Mouse (Mus musculus) midbrain, embryonic 10.5 days (tissue): ENCODE measurements around the gene Tssk3. TPM values are rescaled to one million over a fixed set of nuclear protein-coding genes. Genes with fewer than 3 reads are reported as not detected.

Experiments
- DNase-seq: peaks from one replicate; pipeline ENCODE4 v3.0.0-alpha.2; 2017; ENCODE audit warnings: low spot score
- H3K27ac ChIP-seq: fragments of 300-500 bp; sonication (generic); replicated peaks from 2 replicates; pipeline ENCODE4 v1.5.1; 2016; ENCODE audit warnings: mild to moderate bottlenecking
- H3K27me3 ChIP-seq: fragments of 300-500 bp; sonication (generic); 2 replicates; pipeline ENCODE4 v1.6.1; 2016; ENCODE audit warnings: low read depth, mild to moderate bottlenecking; ENCODE audit not compliant: poor library complexity, severe bottlenecking
- H3K36me3 ChIP-seq: fragments of 300-500 bp; sonication (generic); 2 replicates; pipeline ENCODE4 v1.6.1; 2016; ENCODE audit warnings: mild to moderate bottlenecking, moderate library complexity
- H3K4me1 ChIP-seq: fragments of 300-500 bp; sonication (generic); 2 replicates; pipeline ENCODE4 v1.6.1; 2016
- H3K4me3 ChIP-seq: fragments of 300-500 bp; sonication (generic); 2 replicates; pipeline ENCODE4 v1.5.1; 2016; ENCODE audit warnings: mild to moderate bottlenecking, moderate library complexity
- H3K9me3 ChIP-seq: fragments of 300-500 bp; sonication (generic); replicated peaks from 2 replicates; pipeline ENCODE4 v1.6.1; 2016; ENCODE audit warnings: mild to moderate bottlenecking
- WGBS: fragments of 180-500 bp; shearing (Covaris S2); methylation state at CpG from one replicate; pipeline ENCODE4 v1.1.7; 2016; 5-methylcytosine and 5-hydroxymethylcytosine counted together
- polyA plus RNA-seq: library from polyadenylated mRNA; unstranded; fragments of >200 nt; fragmentation: Nextera tagmentation; extraction: Ambion mirVana; gene quantifications from 2 replicates; pipeline ENCODE4 v1.2.1, GENCODE M21; 2016

Tssk3 gene
- polyA plus RNA-seq, 1 experiment from 2014 or later: not detected

DNA sequence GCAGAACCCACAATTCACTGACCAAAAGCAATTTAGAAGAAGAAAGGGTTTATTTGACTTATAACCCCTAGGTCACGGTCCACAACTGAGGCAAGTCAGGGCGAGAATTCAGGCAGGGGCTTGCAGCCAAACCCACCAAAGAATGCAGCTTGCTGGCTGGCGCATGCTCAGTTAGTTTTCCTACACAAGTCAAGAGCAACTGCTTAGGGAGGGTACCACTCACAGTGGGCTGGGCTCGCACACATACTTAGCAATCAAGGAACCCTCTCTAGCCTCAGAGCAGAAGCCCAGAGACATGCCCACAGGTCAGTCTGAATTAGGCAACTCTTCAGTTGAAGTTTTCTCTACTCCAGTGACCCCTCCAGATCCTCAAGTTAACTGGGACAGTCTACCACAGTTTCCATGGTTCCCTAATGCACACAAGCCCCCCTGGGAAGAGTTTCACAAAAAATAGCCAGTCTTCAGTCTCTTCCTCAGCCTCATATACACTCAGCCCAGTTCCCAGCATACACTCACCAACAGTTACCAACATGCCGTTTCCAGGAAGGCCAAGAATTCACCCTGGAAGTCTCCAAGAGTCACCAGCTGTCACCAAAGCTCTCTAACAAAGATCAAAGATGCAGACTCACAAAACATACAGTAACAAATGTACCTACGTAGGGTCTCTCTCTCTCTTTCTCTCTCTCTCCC is 20.0 kb upstream of the Tssk3 start:
- peaks cover 17% of the 10 kb centered on the region for H3K36me3 ChIP-seq
- 41% methylated on average over 6 of the region's 6 CpGs for WGBS
- H3K27ac ChIP-seq: peak overlapping the region; percentile 100
- H3K9me3 ChIP-seq: no peaks in the 10 kb centered on the region
- H3K4me1 ChIP-seq: peaks cover 60% of the 10 kb centered on the region
- DNase-seq: peak; percentile 30
- peak overlapping the region; percentile 30 for H3K4me3 ChIP-seq
- H3K27me3 ChIP-seq: no peaks in the 10 kb centered on the region

DNA sequence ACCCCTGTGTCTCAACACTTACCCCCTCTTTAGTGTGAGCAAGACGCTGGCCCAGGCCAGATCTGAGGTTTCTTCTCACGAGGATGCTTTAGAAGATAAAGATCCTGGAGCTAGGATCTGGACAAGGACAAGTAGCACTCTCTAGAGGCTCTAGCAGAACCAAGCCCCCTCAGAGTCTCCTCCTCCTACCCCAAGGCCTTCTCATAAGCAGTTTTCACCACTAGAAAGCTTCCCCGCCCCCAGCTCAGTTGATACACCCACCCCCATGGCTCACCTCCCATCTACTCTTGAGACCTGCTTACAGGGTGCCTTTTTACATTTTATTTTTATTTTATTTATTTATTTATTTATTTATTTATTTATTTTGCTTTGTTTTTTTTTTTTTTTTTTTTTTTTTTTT is 18.8 kb upstream of the Tssk3 start:
- WGBS: 73% methylated on average over 3 of the region's 3 CpGs
- peaks cover 48% of the 10 kb centered on the region for H3K4me1 ChIP-seq
- H3K4me3 ChIP-seq: no peak overlapping the region
- H3K36me3 ChIP-seq: peaks cover 4% of the 10 kb centered on the region
- DNase-seq: no peak
- no peaks in the 10 kb centered on the region for H3K27me3 ChIP-seq
- H3K9me3 ChIP-seq: no peaks in the 10 kb centered on the region
- peak overlapping the region; percentile 33 for H3K27ac ChIP-seq

GRCm38 (mm10) chr4:129508834-129509600 is 18.2 kb upstream of the Tssk3 start:
- WGBS: 68% methylated on average over 15 of the region's 15 CpGs
- Histone ChIP-seq H3K27ac (peak overlapping the region; percentile 33), H3K27me3 (no peaks in the 10 kb centered on the region), H3K4me1 (peaks cover 48% of the 10 kb centered on the region), H3K36me3 (no peaks in the 10 kb centered on the region), H3K4me3 (no peak overlapping the region; the same call in 1 of the 2 replicates), H3K9me3 (no peaks in the 10 kb centered on the region)
- DNase-seq: no peak

- 86% methylated on average over 3 of the region's 3 CpGs for WGBS
- H3K27ac ChIP-seq: no peak overlapping the region
Observed at GRCm38 (mm10) chr4:129508237-129508515, 17.4 kb upstream of the Tssk3 start.

GRCm38 (mm10) chr4:129507434-129508236 is 16.8 kb upstream of the Tssk3 start:
- DNase-seq: no peak
- no peaks in the 10 kb centered on the region for H3K9me3 ChIP-seq
- 74% methylated on average over 9 of the region's 10 CpGs for WGBS
- H3K4me3 ChIP-seq: no peak overlapping the region
- H3K36me3 ChIP-seq: no peaks in the 10 kb centered on the region
- no peaks in the 10 kb centered on the region for H3K27me3 ChIP-seq
- H3K27ac ChIP-seq: no peak overlapping the region
- H3K4me1 ChIP-seq: peaks cover 40% of the 10 kb centered on the region

More at GRCm38 (mm10) chr4:129508237-129508515, 17.4 kb upstream of the Tssk3 start:
- Histone ChIP-seq H3K36me3 (no peaks in the 10 kb centered on the region), H3K9me3 (no peaks in the 10 kb centered on the region), H3K4me3 (no peak overlapping the region), H3K27me3 (no peaks in the 10 kb centered on the region), H3K4me1 (peaks cover 46% of the 10 kb centered on the region)
- no peak for DNase-seq

DNA sequence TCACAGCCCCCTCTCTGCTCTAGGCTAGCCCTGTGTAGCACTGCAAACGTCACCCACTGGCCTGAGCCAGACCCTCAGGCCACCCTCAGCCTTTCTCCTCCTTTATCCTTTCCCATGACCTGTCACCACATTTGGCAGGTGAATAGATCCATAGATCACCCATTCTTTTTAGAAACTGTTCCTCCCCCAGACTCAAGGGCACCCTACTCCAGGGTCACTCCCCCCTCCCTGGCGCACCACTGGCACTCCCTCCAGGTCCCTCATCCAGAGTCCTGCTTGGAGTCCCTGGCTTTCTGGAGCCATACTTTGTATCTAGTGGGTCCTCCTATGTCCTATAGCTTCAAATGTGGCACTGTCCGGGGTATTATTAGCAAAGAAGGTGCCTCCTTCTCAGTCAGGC is 14.7 kb upstream of the Tssk3 start:
- H3K27me3 ChIP-seq: no peaks in the 10 kb centered on the region
- H3K4me1 ChIP-seq: peaks cover 28% of the 10 kb centered on the region
- no peaks in the 10 kb centered on the region for H3K36me3 ChIP-seq
- H3K9me3 ChIP-seq: no peaks in the 10 kb centered on the region
- DNase-seq: no peak
- no peak overlapping the region for H3K27ac ChIP-seq
- H3K4me3 ChIP-seq: no peak overlapping the region
- 79% methylated on average over 3 of the region's 3 CpGs for WGBS

DNA sequence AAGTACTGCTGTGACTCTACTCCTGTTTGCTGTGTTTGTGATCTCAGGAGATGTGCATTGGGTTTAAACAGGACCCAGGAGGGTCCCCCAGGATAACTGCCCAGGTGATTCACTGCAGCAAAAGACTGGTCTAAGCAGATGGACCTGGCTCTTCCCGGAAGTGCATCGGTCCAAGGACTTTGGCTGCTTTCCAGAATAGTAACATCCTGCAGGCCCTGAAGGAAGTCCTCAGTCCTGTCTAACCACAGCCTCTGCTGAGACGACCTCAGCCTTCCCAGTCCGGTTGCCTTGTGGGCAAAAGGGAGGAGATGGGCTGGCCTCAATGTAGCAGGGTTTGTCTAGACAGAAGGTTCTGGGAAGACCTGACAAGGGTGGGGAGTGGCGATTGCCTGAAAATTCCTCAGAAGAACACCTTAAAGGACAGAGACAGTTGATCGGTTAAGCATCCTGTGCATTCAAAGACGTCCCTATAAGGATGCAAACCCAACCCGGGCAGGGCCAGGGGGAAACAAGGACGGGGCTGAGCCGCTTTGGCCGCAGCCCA is 12.2 kb upstream of the Tssk3 start:
- H3K4me3 ChIP-seq: no peak overlapping the region
- H3K27ac ChIP-seq: no peak overlapping the region
- no peaks in the 10 kb centered on the region for H3K9me3 ChIP-seq
- no peak for DNase-seq
- H3K27me3 ChIP-seq: no peaks in the 10 kb centered on the region
- 84% methylated on average over 11 of the region's 11 CpGs for WGBS
- peaks cover 26% of the 10 kb centered on the region for H3K4me1 ChIP-seq
- no peaks in the 10 kb centered on the region for H3K36me3 ChIP-seq

- H3K4me1 ChIP-seq: peaks cover 26% of the 10 kb centered on the region
- H3K4me3 ChIP-seq: no peak overlapping the region
- no peaks in the 10 kb centered on the region for H3K36me3 ChIP-seq
- no peak overlapping the region for H3K27ac ChIP-seq
- 77% methylated on average over 9 of the region's 9 CpGs for WGBS
- no peaks in the 10 kb centered on the region for H3K27me3 ChIP-seq
- DNase-seq: no peak
- no peaks in the 10 kb centered on the region for H3K9me3 ChIP-seq
Observed at GRCm38 (mm10) chr4:129502327-129502888, 11.6 kb upstream of the Tssk3 start.

GRCm38 (mm10) chr4:129500607-129501566 is 10.1 kb upstream of the Tssk3 start:
- Histone ChIP-seq H3K4me1 (peaks cover 38% of the 10 kb centered on the region), H3K27ac (peak overlapping the region; percentile 89), H3K9me3 (no peaks in the 10 kb centered on the region), H3K27me3 (no peaks in the 10 kb centered on the region), H3K4me3 (peak overlapping the region; percentile 70), H3K36me3 (no peaks in the 10 kb centered on the region)
- 2% methylated on average over 48 of the region's 49 CpGs for WGBS
- peak; percentile 97 for DNase-seq

DNA sequence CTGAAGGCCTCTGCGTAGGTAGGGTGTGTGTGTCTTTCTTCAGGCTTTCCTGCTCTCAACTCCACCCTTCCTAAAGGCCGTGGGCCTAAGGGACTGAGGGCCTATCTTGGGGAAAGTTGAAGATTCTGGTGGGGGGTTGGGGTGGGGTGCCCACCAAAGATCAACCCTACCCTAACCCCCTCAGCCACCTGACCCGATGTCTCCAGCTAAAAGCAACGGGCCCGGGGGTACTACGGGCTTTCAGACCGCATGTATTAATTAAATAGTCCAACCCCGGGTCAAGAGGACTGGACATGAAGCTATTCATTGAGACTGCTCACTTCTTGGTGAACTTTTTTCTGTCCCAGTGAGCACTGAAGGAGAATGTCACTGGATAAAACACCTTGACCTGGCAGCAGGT is 9.2 kb upstream of the Tssk3 start:
- H3K36me3 ChIP-seq: no peaks in the 10 kb centered on the region
- no peaks in the 10 kb centered on the region for H3K27me3 ChIP-seq
- H3K27ac ChIP-seq: peak overlapping the region; percentile 89
- peaks cover 43% of the 10 kb centered on the region for H3K4me1 ChIP-seq
- no peaks in the 10 kb centered on the region for H3K9me3 ChIP-seq
- H3K4me3 ChIP-seq: peak overlapping the region; percentile 70
- no peak for DNase-seq
- WGBS: 79% methylated on average over 8 of the region's 8 CpGs

GRCm38 (mm10) chr4:129498941-129499340 is 8.1 kb upstream of the Tssk3 start:
- 70% methylated on average over 3 of the region's 3 CpGs for WGBS

More at GRCm38 (mm10) chr4:129498941-129499340, 8.1 kb upstream of the Tssk3 start:
- Histone ChIP-seq H3K4me1 (peaks cover 43% of the 10 kb centered on the region), H3K27ac (peak overlapping the region; percentile 28; the same call in 1 of the 2 replicates), H3K4me3 (0 out of 2 replicates have a peak overlapping the region, but pooled peaks have one; percentile 4), H3K9me3 (no peaks in the 10 kb centered on the region), H3K27me3 (no peaks in the 10 kb centered on the region), H3K36me3 (no peaks in the 10 kb centered on the region)
- DNase-seq: no peak
